Mouse (Mus musculus) heart, postnatal 14 days (tissue): ENCODE data around the gene Rhbg. TPM values are rescaled to one million over a fixed set of nuclear protein-coding genes. Genes with fewer than 3 reads are reported as not detected.

ENCODE experiments used
- DNase-seq, 2 experiments: peaks; one replicate each; pipeline ENCODE4 v3.0.0; 2021 to 2022
- intact Hi-C: fragments of 180-260 bp; cut with DNase I; formaldehyde crosslinking; loops from one replicate; pipeline ENCODE4 v1.15.1; 2025
- total RNA-seq, 2 experiments: library from RNA; stranded (reverse); gene quantifications; 2 replicates each; pipeline ENCODE4 v1.2.3; 2021

Gene Rhbg
- total RNA-seq, 2 experiments from 2014 or later: not detected

DNA sequence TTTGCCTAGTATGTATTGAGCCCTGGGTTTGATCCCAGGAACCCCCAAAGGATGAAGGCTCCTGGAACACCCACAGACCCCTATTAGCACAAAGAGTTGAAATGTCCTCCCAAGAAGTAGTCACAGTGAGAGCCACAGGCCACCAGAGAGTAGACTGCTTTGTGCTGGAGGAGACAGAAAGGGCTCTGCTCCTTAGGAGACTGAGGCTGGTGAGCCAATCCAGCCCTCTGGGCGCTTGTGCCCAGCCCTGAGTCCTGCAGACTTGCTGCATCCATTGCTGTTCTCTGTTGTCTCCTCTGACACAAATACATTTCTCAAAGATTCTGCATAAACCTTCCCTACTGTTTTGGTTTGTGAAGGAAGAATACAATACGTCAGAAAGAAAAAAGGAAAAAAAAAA is 43.6 kb downstream of the Rhbg start:
- intact Hi-C loops: no loop called here
- no peak for DNase-seq

DNA sequence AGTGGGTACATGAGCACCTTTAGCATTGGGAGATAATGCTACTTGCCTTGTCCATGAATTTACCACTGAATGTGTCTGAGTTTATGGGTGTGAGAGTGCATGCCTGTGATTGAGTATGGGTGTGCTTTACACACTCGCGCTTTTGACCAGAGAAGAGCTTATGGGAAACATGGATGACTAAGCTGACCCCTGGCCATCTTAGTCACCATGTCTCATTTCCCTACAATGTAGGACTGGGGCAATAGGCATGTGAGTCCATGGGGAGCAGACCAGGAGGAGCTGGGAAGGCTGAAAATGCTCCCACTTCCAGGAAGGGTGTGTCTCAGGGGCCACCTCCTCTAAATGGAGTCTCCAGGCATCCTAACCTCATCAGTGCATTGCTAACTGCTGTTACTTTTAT is 44.4 kb downstream of the Rhbg start:
- no peak for DNase-seq
- intact Hi-C loops: no loop called here

DNA sequence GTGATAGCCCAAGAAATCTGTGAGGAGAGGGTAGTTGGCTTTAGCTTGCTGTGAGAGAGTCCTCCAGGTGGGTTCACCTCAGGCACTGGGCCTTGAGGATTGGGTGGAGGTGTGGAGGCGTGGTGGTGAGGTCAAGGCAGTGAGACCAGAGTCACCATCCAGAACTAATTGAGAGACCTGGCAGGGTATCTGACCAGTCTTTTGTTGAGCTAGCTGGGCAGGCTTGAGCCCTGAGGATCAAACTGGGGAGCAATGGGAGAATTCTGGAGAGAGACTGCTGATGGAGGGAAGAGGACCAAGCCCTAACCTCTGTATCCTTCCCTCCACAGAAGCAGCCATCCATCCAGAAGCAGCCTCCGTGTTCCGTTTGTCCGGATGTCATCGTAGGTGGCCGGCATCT is 45.2 kb downstream of the Rhbg start:
- DNase-seq: no peak
- intact Hi-C loops: no loop called here

DNA sequence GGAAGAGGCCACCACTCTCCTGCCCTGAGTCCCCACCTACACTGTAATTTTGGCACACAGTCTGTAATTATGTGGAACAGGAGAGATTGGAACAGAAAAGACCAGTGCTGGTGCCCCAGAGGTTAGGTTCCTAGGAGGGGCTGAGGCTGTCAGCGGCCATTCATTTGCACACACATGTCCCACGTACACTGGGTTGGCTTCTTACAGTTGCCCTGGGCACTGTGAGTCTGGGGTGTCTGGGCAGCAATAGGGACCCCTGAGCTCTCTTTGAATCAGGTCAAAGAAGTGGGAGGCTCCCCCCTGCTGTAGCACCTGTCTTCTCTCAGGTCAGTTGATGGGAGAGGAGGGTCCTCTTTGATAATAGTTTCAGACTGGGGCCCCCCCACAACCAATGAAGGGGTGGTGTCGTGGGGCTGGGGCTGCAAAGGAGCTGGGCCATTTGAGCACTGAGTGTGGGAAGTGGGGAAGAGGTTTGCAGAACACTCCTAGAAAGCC is 46.2 kb downstream of the Rhbg start:
- intact Hi-C loops: no loop called here
- no peak for DNase-seq

DNA sequence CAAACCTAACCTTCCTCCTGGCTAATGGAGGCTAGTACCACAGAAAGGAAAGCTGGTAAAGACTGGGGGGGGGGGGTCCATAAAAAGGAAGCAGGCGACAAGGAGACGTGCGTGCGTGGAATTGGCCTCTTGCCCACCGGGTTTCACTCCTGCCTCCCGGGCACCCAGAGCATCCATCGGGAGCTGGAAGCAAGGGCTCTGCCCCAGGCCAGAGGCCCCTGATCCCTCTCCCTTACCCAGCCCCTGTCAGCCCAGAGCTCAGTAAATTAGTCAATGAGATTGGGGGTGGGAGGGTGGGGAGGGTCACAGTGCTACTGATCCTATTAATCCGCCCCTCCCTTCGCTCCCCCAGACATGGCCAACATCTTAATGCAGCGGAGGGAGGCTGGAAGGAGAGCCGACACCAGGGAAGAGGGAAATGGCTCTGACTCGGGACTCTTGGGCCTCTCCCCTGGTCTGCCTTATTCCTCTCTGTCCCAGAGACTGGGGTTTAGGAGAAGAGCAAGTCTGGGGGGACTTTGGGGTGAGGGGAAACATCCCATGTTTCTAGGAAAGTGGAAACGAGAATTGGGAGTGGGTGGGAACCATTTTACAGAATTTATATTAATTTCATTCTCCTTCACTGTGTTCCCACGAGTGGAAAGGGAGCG is 46.9 kb downstream of the Rhbg start:
- intact Hi-C loops: no loop called here
- DNase-seq: no peak

DNA sequence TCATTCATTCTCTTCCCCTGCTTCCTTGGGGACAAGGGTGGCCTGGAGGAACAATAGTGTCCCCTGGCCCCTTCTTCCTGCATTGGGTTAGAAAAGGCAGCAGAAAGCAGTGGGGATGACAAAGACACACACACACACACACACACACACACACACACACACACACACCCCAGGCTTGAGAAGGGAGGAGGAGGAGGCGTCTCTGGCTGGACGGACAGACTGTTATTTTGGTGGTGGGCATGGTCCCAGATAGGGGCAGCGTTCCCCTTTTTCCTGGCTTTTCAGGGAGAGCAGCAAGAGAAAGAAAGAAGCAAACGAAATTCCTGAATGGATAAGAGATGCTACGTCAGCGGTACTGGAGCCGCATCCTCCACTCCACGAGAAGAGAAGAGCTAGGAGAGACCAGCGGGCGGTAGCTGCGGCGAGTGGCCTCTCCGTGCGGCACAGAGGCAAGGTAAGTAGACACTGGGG is 47.6 kb downstream of the Rhbg start:
- intact Hi-C loops: no loop called here
- DNase-seq: no peak

DNA sequence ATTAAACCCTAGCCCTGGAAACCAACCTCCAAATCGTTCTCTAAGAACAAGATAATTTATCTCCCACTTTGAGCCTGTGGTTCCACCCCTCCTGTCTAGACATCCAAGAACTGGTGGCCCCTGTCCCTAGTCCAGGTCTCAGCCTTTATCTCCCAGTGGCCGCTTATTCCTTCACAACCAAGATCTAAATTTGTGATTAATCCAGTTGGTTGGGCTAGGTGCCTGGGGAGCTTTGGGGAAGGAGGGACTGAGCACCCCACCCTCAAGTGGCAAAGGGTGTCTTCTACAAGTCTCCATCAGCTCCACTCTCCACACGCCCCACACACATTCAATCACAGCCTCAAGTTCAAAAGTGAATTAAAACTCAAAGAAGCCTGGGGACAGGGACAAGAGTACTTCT is 48.0 kb downstream of the Rhbg start:
- intact Hi-C loops: no loop called here
- DNase-seq: no peak

DNA sequence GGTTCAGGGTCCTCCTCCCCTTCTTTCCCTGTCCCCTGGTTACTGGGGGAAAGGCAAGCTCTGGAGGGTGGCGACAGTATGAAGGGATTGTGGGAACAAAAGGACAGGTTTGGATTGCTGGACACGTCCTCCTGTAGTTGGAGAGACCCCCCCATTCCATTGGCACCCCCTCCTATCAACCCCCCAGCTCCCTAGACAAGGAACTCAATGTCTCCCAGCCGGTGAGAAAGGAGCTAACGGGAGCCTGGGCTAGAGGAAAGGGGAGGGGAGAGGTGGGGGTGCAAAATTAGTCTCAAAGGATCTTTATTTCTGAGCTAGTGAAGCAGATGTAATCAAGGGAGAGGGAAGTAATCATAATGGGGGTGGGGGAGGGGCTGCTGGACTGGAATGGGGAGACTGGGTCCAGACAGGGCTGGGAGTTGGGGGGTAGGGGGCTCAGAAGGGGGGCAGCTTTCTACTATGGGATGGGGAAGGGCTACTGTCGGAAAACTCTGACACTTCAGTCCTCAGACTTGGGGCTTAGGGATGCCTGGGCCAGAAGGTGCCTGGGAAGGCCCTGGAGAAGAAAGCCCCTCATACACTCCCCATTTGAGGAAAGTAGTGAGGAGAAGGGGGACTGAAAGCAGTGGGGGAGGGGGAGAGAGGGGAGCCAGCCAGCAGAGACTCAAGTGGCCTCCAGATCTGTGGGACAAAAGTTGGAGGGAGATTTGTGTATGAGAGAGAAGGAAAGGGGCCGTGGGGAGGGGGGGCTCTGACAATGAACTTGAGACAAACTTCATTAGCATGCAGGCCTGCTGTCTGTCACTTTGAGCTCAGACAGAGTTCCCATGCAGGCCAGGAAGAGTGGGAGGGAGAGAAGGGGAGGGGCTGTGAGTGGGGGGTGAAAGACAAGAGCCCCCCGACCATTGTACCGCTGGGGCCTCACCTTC is 48.7 kb downstream of the Rhbg start:
- intact Hi-C loops: no loop called here
- DNase-seq: no peak

DNA sequence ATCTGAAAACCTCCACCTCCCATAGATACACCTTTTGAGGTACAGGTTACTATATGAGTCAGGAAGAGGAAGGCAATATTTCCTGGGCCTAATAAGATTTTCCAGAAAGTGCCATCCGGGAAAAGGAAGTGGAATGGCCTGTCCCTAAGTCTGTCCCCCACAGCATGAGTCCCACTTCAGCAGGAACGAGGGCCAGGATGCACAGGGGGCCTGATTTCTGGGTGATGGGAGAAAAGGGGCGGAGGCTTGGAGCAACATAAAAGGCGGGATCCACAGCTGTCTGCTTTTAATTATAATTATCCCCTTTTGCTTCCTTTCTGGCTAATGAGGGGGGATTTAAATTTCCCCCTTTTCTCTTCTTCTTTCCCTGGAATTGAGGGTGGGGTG is 49.3 kb downstream of the Rhbg start:
- DNase-seq: no peak
- intact Hi-C loops: no loop called here

DNA sequence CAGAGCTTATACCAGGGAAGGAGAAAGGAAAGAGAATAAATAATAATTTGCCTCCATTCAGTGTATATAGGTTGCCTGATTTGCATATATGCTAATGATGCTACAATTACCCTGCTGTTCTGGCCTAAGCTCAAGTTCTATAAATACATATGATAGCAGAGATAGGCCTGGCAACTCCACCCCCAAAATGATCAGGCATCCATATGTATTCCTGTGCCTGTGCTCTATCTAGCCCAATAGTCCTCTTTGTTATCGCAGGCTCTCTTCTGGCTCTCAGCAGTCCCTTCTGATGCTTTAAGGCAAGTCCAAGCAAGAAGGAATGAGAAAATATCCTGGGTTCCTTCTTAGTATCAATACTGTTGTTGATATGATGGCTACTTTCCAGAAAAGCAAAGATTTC is 49.8 kb downstream of the Rhbg start:
- intact Hi-C loops: no loop called here
- no peak for DNase-seq

DNA sequence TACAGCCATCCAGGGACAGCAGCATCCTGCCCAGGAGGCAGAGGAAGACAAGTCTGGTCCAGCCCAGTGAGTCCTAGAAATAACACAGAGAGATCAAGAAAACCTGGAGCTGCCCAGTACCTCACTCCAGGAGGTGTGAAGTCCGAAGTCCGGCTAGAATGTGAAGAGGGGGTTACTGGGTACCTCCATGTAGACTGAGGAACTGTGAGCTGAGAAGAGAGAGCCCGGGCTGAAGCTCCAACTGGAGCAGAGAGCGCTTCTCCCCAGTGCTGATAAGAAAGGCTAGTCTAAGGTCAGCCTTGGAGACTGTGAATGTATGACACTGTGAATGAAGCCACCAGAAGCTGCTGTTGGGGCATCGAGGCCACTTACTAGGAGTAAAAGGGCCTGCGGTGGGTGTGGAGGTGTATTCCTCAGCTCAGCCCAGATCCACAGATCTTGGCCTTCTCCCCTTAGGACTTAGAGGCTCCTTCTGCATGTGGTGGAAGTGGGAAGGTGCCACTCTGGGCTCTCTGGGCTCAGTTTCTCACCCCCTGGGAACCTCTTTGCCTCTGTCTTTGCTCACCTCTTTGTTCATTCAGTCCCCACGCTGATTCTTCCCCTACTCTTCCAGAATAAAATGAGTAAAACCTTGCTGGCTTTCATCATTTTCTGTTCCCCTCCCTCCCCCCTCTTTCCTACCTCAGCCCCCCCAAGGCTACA is 50.4 kb downstream of the Rhbg start:
- no peak for DNase-seq
- intact Hi-C loops: no loop called here

DNA sequence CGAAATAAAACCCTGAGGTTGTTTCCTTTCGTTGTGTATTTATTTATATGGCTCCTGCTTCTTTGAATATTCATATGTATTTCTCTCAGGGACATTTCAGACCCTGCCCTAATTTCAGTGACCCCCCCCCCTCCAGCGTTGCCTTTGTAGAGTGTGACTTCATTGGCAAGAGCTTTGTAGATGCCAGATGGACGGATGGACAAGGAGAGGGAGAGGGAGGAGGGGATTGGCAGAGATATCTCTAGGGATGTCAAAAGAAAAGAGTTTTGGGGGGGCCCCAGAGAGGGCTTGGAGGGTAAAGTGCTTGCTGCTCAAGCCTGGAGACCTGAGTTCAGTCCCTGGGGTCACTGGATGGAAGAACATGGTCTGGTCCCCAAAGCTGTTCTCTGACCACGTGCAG is 51.1 kb downstream of the Rhbg start:
- no peak for DNase-seq
- intact Hi-C loops: no loop called here

DNA sequence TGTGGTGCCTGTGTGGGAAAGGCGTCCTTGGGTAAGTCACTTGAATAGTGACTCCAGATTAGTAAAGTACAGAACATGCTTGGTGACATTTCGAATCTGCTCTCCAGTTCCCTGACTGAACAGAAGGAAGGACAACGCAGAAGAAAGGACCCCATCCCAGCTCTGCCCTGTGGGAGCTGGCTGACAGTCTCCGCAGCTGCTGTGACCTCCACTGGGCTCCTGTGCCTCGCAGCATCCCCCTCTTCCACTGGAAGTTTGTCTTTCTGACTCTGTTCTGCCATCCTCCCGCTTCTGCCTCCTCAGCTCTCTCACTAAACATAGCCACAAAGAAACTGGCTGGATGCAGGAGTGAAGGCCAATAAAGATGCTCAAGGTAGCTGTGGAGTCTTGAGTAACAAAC is 51.5 kb downstream of the Rhbg start:
- intact Hi-C loops: no loop called here

DNA sequence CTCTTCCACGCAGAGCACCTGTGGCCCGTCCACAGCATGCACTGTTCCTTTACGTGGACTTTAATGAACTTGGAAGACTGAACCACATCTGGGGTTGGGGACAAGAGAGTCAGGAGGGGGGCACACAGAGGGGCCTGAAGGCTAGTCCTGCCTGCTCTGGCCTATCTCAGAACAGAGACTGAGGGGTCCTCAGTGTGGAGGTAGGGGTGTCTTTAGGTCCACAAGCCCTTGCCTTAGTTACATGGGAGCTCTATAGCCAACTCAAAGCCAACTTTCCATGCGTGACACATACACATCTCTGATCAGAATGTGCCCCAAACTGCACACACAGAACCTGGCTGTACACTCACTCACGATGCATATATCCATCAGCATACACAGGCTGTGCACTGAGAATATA is 52.9 kb downstream of the Rhbg start:
- intact Hi-C loops: no loop called here
- DNase-seq: no peak

More for the DNA sequence above, 51.5 kb downstream of the Rhbg start:
- no peak for DNase-seq

DNA sequence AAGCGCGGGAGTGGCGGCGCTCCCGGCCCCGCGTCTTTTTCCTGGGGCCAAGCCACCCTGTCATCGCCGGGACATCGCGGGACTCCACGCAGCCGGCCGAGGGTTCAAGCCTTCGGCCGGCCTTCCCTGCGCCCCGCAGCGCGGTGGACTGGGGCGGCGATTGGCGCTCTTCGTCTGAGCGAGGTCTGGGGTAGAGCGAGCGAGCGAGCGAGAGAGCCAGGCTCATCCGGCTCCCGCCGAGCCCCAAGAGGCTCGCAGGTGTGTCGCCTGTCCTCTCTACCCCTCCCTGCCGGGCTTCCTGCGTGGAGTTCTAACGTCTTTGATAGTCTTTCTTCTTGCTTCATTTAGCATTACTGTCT is 53.6 kb downstream of the Rhbg start:
- DNase-seq: no peak
- intact Hi-C loops: no loop called here

DNA sequence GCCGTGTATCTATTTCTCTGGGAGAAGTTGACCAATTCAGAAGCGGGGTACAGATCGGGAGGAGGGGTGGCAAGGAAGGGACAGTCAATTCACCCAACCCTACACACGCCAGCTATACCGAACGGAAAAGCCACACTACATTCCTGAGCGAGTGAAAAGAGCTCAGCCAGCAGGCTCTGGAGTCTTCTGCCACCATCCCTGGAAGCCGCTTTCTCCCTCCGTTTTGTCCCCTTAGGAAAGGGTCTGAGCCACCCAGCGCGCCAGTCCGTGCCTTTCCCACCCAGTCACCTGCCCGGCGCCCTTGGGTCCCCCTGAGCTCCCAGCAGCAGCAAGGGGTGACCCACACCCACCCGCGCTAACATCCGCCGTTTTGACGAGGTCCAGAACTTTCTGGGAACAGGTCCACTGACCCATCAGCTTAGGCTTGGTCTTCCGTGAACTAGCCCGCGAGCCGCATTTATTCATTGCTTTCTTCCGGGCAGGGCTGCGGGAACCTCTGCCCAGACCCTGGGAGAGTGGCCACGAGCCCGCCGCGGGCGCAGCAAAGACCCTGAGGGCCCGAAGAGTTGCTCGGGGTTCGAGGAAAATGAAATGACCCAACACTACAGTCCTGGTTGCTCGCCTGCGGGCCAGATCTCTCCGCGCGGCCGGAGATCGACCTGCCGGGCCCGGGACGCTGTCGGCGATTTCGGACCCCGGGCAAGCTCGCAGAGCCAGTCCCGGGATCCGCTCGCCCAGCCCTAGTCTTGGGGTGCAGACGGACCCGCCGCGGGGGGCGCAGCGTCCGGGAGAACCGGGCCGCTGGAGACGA is 54.1 kb downstream of the Rhbg start:
- DNase-seq: no peak

DNA sequence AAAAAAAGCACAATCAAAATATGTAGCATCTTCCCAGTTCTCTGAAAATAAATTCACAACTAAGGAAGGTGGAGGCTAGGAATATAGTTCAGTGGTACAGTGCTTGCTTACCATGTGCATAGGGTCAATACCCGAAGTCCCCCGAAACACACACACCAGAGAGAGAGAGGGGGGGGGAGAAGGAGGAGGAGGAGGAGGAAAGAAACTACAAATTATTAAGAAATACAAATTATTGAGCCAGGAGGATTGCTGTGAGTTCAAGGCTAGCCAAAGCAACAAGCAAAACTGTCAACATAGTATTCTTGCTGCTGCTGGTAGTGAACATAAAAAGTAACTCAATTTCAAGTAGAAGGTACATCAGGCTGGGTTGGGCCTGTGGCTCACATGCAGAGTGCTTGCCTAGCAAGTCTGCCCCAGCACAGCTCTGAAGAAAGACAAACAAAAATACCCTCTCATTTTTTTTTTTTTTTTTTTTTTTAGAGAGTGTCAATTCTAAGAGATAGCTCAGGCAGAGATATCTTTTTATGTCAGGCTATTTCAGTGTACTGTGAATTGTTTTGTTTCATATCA is 54.9 kb downstream of the Rhbg start:
- intact Hi-C loops: loop anchor here (10.0 kb wide), 1 partner anchor 195 kb away; the partner anchor contains the start of gene Bcan

More for the DNA sequence above, 54.1 kb downstream of the Rhbg start:
- intact Hi-C loops: no loop called here

DNA sequence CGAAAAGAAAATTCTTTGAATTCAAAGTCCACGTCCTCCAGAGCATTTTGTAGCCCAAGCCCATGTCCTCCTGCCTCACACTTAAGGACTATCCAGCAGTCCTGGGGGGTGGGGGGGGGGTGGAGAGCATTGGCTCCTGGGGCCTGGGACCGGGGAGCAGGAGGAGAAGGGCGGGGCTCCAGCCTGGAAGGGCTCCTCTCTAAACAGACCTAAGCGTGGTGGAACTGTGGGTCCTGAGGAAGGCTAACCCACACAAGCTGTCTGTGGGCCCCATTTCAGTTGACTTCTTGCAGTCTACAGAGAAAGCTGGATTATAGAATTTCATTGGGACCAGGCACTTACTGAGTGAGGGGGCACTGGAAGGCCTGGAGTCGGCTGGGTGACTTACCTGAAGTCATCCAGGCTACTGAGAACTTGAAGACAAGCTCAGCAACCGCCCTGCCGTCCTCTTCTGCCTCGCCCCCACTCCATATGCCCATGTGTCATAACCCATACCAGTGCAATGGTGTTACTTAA is 55.9 kb downstream of the Rhbg start:
- no peak for DNase-seq
- intact Hi-C loops: loop anchor here (10.0 kb wide), 1 partner anchor 194 kb away; the partner anchor contains the start of gene Bcan

More for the DNA sequence above, 54.9 kb downstream of the Rhbg start:
- DNase-seq: no peak

DNA sequence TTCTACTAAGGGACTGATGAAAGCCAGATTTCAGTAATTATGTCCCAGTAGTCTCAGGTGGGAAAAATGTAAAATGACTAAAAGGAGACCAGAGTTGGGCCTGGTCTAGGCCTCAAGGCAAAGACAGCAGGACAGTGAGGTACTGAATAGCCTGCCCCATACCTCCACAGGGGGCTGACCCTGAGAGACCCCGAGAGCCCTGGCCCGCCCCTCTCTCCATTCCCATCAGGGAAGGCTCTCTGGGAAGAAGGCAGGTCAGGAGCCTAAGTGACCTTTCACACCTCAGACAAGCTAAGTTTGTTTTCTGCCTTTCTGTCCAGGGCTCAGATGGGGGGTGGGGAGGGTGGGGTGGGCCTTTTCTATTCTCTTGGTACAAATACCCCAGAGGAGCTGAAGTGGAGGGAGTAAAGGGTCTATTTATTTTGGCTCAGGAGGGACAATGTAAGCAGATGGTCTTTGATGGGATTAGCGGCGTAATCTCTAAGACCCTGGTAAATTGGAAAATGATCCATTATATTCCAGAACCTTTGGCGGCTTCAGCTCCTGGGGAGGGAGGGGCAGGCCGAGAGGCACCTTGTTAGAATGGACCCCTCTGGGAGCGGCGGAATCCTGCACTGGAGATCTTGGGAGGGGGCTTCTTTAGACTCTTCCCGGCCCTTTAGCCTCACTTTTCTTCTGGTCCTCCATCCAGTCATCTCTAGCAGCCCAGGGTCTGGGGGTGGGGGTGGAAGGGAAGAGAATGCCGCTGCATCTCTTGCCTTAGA is 56.6 kb downstream of the Rhbg start:
- no peak for DNase-seq
- intact Hi-C loops: loop anchor here (10.0 kb wide), 1 partner anchor 193 kb away; the partner anchor contains the start of gene Bcan
